Mouse (Mus musculus): ENCODE data around the gene Aldh1a1.
"Not testable (repeated sequence)": the region's sequence is repeated elsewhere in the genome, so short reads cannot be mapped to it uniquely, and the experiment has no call there.

Aldh1a1 gene

DNA sequence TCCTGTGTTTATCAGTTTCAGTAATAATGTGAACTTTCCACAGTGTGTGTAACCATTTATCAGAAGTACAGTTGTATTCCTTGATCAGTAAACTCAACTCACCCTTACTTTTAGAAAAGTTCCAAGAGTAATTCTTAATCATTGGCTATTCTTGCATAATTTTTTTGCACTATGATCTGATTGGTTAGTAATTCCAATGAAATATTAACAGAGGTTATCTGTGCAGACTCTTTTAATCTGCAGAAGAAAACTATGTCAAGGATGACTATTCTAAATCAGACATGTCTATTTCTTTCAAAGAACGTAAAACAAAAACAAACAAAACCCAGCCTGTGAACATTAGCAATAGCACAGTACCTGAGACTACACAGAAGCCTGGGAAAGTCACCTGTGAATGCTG is 62.9 kb downstream of the Aldh1a1 start:
- DNase-seq (ENCODE audit: low read depth, low spot score), result no peak

DNA sequence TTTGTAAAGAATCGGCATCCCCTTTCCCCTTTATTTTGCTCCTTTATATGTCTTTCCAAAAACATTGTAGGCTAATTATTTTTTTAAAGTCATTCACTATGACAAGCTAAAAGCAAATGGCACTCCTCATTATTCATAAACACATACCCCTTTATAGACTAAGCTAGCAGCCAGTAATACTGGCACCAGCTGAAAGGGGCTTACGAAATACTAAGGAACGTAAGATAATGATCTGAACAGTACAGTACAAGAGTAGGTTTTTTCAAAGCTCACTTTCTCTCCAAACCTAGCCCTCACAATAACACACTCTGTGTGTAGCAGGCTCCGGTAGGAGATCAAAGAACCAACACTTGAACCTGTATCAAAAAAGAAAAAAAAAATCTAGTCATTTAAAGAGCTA is 64.7 kb downstream of the Aldh1a1 start:
- no peak for DNase-seq (ENCODE audit: low read depth, low spot score)

DNA sequence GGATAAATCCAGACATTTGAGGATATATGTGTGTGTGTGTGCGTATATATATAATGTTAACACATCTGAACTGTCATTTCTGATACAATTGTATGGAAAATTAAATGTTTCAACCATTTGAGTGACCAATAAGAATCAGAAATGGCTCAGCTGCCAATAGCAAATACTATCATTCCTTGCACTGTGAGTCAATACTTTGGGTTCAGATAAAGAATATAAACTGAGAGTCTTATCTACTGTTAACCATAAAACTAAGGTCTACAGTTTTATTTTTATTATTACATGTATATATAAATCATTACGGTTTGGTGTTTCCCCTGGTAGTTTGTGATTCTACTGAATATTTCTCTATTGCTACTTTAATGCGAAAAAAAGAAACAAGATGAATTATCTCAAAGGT is 65.6 kb downstream of the Aldh1a1 start:
- DNase-seq (ENCODE audit: low read depth, low spot score), result no peak

DNA sequence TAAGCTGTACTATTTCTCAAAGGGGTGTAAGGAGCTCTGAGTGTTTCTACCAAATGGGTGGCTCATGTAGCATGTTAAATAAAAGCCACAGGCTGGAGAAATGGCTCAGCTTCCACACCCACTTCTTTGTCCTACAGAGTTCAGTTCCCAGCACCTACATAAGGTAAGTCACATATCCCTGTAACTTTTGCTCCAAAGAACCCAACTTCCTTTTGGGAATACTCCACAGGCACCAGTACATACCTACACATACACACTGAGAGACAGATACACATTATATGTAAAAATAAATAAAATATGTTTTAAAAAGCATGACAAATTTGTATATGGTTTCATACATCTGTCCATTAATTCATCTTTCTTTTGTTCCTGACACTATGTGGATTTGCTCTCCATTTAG is 66.0 kb downstream of the Aldh1a1 start:
- no peak for DNase-seq (ENCODE audit: low read depth, low spot score)

DNA sequence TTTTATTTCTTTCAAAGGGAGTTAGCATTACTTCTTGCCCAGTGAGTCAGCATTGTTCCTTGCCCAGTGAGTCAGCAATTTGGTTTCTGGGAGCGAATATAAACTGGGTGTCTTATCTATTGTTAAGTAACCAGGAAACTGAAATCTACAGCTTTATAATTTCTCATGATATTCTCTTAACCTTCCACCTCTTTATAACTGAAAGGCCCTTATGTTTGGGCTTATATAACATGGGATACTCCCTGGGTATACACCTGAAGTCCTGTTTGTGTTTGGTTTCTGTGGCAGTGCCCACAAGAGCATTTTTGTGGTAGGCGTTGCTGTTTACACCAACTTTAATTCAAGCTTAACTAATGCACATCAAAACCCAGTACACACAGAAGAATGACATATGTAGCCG is 66.4 kb downstream of the Aldh1a1 start:
- DNase-seq (ENCODE audit: low read depth, low spot score), result no peak

DNA sequence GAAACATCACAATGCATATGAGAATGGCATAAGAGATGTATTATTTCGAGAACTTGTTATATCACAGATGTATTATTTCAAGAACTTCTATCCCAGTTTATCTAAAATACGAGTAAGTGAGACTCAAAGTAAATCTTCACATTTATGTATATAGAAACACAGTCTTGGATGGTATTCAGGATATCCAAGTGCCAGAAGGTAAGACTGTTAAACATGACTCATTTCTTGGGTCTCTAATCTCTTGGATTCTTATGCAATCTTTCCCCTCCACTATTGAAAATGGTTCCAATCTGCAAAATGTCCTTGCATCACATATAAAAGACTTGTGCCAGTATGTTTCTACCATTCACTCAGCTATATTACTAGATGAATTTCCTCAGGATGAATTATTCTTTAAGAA is 67.4 kb downstream of the Aldh1a1 start:
- DNase-seq (ENCODE audit: low read depth, low spot score), result no peak

DNA sequence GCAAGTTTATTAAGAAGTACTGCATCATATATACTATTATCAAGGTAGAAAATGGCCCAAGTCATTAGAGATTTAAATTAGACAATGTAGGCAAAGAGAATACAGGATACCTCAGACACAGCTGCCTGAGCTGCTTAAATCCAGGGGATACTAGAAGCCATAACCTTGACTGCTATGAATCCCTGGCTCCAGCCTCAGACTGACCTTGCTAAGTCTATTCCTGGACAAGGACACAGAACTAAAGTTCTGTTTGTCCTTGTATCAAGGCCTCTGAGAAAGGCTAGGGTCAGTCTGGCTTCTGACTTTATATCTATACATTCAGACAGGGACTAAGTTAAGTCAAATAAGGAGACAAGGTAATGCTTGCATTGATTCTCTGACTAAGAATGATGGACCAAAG is 69.9 kb downstream of the Aldh1a1 start:
- no peak for DNase-seq (ENCODE audit: low read depth, low spot score)

DNA sequence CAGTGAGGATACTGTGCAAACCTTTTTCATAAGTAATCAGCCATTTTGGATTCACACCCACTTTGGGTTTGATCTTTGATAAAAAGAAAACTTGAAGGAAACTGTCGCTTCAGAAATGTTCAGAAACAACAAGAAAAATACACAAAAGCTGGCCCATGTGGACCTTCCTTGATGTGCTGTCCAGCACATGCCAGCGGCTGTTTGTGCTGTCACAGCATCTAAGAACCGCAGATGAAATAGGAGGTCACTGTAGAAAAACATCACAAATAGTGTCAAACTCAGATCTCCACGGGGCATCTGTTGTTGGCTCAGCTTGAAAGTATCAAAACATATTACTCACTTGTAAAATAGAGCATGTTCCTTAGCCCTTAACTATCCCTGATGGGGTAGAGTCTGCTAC is 73.8 kb downstream of the Aldh1a1 start:
- DNase-seq (ENCODE audit: low read depth, low spot score), result no peak

DNA sequence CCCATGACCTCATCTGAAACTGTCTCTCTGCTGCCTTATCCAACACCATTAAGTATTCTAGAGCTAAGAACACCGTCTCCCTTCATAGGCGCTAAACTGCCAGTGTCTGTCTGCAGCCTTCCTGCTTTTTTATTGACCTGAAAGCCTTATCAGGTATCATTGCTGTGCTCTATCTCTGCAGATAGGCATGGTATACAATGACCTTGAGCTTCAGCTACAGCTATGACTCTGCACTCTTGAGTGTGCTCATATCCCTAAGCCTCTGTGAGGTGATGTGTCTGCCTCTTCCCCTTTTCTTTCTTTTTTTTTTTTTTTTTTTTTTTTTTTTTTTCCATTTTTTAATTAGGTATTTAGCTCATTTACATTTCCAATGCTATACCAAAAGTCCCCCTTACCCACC is 74.5 kb downstream of the Aldh1a1 start:
- no peak for DNase-seq (ENCODE audit: low read depth, low spot score)

DNA sequence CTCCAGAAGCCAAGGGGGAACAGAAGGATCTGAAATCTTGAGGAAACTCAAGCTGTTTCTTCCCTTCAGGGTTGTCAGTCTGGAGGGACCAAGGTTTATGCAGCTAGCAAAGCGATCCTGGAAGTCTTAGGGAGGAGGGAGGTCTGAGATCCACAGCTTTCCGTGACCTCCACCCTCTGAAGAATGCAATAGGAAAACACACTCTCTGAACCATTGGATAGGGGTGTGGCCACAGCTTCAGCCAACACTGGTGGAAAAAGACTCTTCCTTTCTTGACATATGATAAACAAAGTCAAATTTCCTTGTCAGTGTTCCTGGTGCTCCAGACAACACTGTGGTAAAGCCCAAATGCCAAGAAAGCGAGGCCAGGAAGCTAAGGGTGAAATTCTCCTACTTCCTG is 84.5 kb downstream of the Aldh1a1 start:
- DNase-seq (ENCODE audit: low read depth, low spot score), result no peak

DNA sequence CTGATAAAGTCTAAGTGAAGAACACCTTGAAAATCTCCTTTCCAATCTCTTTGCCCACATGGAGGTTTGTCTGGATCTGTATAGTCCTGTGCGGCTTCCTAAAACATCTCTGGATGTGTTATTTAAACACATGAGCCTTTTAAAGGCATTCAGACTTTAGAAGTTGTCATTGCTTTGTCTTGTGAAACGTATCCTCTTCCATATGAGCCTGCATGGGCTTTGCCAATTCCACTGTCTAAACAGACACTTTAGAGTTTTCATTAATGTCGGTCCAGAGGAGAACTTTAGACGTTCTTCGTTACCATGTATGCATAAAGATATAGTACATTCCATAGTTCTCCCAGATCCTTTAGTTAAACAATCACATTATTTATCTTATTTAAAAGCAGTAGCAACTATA is 84.9 kb downstream of the Aldh1a1 start:
- no peak for DNase-seq (ENCODE audit: low read depth, low spot score)

DNA sequence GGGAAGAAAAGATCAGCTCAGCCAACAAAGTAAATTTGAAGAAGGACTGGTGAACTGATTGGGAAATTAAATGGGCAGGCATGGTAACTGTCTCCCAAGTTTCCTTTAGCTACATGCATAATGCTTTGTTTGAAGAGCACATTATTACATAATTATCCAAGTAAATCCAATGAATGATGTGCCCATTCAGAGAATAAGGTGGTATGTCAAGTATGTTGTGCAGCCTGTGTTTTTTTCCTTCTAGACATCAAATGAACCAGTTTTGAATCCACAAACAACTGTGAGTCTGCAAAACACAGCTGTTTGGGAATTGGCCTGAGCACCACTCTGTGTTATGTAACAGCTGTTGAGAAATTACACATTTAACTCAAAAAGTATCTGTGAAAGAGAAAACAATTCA is 107.4 kb downstream of the Aldh1a1 start:
- no peak for DNase-seq (ENCODE audit: low read depth, low spot score)

DNA sequence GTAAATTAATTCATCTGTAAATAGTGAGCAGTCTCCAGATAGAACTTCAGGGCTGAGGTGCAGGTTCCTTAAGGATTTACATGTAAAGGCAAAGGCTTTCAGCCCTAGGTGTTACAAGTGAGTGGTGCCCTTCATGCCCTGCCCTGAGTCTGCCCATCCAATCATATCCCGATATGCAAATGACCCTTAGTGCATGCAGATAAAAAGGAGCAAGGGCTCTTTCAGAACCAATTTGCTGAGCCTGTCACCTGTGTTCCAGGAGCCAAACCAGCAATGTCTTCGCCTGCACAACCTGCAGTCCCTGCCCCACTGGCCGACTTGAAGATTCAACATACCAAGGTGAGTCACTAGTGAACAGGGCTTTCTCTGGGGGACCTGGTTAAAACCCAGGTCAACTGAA is 109.2 kb downstream of the Aldh1a1 start:
- no peak for DNase-seq (ENCODE audit: low read depth, low spot score)

DNA sequence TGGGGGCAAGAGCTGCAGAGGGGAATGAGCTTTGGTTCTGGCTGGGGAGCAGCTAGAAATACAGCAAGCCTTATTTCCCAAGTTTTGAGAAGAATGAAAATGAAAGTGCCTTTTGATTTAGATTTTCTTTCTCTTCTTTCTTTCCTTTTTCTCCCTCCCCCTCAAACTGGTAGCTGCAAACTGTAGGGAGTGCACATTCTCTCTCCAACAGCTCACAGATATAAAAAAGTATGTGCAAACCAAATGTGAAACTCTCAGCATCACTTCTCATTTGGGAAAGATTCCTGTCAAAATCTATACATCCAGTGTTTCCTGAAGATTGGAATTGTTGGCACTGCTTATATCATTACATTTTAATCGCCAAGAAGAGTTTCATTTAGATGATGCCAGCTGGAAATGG is 110.7 kb downstream of the Aldh1a1 start:
- DNase-seq (ENCODE audit: low read depth, low spot score), result no peak

DNA sequence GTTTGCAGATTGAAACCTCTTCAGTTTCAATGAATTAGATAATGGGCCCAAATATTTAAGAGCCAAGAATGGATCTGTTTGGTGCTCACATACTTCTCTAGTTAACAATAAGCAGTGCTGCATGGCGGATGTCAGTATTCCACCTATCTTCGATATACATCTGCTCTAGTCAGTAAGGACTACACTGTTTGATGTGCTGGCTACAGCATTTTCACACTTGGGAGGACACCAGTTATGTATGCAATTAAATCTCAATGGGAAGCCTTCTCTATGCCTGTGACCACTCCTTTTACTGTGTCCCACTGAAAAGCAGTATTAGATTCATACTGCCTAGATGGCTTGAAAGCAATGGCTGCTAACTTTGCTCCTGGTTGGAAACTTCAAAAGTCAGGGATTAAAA is 111.4 kb downstream of the Aldh1a1 start:
- no peak for DNase-seq (ENCODE audit: low read depth, low spot score)

DNA sequence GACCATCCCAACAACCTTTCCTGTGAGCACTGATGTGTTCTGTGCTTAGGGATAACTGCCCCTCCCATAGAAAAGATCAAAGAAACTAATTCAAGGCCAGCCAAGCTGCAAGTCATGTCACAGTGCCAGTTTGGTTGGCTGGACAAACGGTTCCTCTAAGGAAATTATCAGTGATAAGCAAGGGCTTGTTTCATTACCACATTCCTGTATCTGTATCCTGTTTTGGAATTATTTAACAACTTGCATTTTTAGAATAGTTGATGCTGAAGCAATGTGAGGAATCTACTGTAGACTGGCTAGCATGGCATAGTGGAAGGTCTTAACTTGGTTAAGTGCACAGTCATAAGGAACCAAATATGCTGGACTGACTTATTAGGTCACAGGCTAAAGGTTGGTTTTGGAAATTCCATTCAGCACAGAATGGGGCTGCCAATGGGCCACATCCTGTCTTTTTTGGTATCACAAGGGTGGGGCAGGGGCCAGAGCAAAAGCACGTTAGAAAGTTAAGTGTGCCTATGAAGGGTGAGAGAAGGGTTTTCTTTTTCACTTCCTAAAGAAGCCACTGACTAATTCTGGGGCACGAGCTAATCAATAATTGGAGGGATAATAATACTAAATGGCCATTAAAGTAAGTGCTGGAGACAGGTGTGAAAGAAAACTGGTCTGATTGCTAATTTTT is 121.9 kb downstream of the Aldh1a1 start:
- no peak for DNase-seq (ENCODE audit: low read depth, low spot score)

DNA sequence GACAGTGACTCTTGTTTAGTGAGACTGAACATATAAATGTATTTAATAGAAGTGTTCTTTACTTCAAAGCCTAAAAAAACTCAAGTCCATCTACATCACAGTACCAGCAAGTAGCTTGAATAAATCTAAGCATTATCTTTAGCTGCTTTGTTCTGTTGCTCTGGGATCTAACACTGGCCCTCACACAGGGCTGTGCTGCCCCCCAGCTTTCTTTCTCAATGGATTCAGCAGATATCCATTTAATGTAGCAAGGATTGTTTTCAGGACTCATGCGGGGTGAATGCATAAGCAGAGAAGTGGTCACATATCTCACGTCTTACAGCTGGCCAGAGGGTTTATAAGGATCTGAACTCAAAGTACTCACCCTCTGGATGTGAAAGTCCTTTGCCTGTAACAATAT is 129.9 kb downstream of the Aldh1a1 start:
- DNase-seq (ENCODE audit: low read depth, low spot score), result no peak

DNA sequence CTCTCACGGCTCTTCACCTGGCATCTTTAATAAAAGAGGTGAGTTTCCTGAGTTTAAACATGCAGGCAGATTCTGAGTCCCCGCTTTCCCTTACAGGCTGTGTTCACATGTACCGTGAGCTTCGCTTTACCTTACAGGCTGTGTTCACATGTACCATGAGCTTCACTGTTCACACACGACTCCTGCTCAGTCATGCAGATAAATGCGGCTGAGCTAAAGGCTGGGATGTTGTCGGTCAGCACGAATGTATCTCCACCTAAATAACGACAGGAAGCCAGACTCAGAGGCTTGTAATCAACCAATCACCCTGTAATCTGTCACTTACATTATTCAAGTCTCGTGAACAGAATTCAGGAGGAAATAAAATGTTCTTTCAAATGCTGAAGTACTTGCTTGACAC is 130.9 kb downstream of the Aldh1a1 start:
- DNase-seq (ENCODE audit: low read depth, low spot score), result no peak

DNA sequence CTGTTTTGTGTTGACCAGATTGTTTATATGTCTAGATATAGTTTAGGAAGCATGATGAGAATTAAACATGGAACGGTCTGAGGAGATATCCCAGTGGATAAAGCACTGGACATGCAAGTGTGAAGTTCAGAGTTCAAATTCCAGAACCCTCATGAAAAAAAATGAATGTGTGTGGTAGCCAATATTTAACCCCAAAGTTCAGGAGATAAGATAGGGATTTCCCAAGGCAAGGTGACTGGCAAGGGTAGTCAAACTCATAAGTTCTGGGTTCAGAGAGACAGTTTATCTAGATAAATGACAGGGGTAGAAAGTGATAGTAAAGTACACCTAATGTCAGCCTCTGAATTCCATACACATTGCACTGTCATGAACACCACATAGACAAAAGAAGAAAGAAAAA is 138.5 kb downstream of the Aldh1a1 start:
- DNase-seq (ENCODE audit: low read depth, low spot score), result no peak

DNA sequence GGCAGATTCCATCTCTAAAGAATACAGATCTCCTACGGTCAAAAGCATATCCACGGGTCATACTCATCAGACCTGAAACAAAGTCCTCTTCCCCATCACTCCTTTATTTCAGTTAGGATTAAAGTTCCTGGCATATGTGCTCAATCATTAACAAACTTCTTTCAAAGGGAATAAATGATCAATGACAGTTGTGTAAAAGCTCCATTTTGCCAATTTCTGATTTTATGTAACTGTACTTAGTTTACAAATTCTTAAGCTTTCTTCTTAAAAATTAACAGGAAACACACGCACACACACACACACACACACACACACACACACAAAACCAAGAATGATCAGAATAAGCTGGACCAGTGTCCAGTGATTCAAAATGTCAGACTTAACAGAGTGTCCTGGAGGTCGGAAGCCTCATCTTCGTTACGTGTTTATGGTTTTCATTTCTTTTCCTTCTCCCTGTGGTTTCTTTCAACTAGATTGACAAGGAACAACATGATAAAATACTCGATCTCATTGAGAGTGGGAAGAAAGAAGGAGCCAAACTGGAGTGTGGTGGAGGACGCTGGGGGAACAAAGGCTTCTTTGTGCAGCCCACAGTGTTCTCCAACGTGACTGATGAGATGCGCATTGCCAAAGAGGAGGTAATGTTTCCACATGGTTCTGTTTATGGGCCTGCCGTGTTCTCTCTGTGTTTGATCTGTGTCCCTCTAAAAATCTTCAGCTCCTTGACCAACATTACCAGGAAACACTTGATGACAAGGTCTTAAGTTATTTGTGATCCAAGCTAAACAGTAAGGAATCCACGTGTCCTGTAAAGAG is 141.6 kb downstream of the Aldh1a1 start:
- DNase-seq (ENCODE audit: low read depth, low spot score), result no peak

DNA sequence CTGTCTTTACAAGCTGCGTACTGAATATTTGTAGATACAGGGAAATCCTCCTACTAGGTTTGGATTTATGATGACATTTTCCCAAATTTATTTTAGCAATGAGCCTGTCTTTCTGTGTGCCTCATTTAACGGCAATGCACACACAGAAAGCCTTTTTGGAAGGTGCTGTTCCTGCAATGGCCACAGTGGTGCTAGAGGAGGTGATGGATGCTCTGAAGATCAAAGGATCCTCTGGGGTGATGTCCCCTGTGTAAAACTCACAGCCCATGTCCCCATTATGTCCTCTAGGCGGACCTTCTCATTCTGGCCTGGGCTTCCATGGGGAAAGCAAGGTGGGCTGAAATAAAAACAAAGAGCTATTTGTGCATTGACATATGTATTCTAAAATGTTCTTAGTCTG is 151.8 kb downstream of the Aldh1a1 start:
- no peak for DNase-seq (ENCODE audit: low read depth, low spot score)

DNA sequence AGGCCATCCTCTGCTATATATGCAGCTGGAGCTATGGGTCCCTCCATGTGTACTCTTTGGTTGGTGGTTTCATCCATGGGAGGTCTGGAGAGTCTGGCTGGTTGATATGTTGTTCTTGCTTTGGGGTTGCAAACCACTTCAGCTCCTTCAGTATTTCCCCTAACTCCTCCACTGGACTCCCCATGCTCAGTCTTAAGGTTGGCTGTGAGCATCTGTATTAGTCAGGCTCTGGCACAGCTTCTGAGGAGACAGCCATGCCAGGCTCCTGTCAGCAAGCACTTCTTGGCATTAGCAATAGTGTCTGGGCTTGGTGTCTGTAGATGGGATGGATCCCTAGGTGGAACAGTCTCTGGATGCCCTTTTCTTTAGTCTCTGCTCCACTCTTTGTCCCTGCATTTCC is 155.0 kb downstream of the Aldh1a1 start:
- not testable (repeated sequence) for DNase-seq (ENCODE audit: low read depth, low spot score)

DNA sequence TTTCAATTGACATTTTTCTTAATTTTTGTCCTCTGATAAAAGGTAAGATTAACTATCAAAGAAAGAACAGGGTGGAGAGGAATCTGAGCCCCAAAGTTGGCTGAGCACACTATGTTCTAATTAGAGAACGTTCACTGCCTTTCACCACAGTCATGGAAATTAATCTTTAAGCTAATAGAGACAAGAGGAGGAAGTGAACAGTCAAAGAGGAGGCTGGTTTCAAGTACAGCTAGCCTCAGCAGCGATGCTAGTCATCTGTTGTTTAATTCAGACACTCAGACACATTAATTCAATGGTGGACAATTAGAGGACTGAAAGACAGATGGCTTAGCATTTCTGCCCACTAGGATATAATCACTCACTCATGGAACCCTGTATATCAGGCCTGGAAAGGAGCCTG is 157.5 kb downstream of the Aldh1a1 start:
- no peak for DNase-seq (ENCODE audit: low read depth, low spot score)

All from CD4-positive, CD25-positive, alpha-beta regulatory T cell, adult 2 months (primary cell).